Mouse (Mus musculus): ENCODE results near the gene Trappc5. TPM values are rescaled to one million over a fixed set of nuclear protein-coding genes. Genes with fewer than 3 reads are reported as not detected.

Trappc5 gene
- total and polyA plus RNA-seq, 3 experiments = 43.0 to 48.6 TPM; not detected in 1

- no peaks in the 10 kb centered on the region for H3K4me1 ChIP-seq (ENCODE audit: control insufficient read depth in 1 of 2, insufficient read depth in 2 of 2, low read length in 2 of 2)
- H3K9ac ChIP-seq (ENCODE audit: control insufficient read depth, low read depth, low read length, poor library complexity, severe bottlenecking) = no peak overlapping the region
- no peak overlapping the region for H3K27ac ChIP-seq (ENCODE audit: control insufficient read depth, low read depth, low read length)
- H3K79me2 ChIP-seq (ENCODE audit: control insufficient read depth, insufficient read depth, low read length, poor library complexity) = no peaks in the 10 kb centered on the region
- no peak for DNase-seq (ENCODE audit: low read depth, low spot score)
- H3K27me3 ChIP-seq (ENCODE audit: control insufficient read depth in 1 of 2, insufficient read depth in 2 of 2, low read length in 2 of 2) = no peaks in the 10 kb centered on the region; a peak in 1 of 4 replicates
- H3K36me3 ChIP-seq (ENCODE audit: control insufficient read depth in 1 of 2, insufficient read depth in 2 of 2, low read length in 2 of 2) = no peaks in the 10 kb centered on the region
- H3K4me3 ChIP-seq (ENCODE audit: control insufficient read depth in 1 of 2, insufficient read depth in 1 of 2, low read depth in 2 of 2, low read length in 2 of 2) = no peak overlapping the region
- H3K9me3 ChIP-seq (replicated peaks; ENCODE audit: insufficient read depth, low read length) = no peaks in the 10 kb centered on the region
- TF ChIP-seq NELFE (IDR thresholded peaks at IDR 0.05; ENCODE audit: low read depth, low read length) (no peak), MAZ (IDR thresholded peaks at IDR 0.05; ENCODE audit: low read depth, low read length) (no peak), POLR2A (IDR thresholded peaks at IDR 0.05; ENCODE audit: control insufficient read depth in 1 of 2, insufficient read depth in 1 of 2, low read depth in 1 of 2, low read length in 2 of 2, poor library complexity in 1 of 2) (no peak), MEF2A (IDR thresholded peaks at IDR 0.05; ENCODE audit: extremely low read depth, insufficient replicate concordance, low read depth, low read length, poor library complexity, severe bottlenecking) (no peak), POLR2AphosphoS2 (IDR thresholded peaks at IDR 0.05; ENCODE audit: low read length) (no peak), ETS1 (IDR thresholded peaks at IDR 0.05; ENCODE audit: low read depth, low read length) (no peak), MYC (IDR thresholded peaks at IDR 0.05; ENCODE audit: low read depth, low read length) (no peak), USF1 (IDR thresholded peaks at IDR 0.05; ENCODE audit: low read depth, low read length) (no peak), POLR2AphosphoS5 (IDR thresholded peaks at IDR 0.05; ENCODE audit: borderline replicate concordance, low read depth, low read length) (no peak), E2F4 (IDR thresholded peaks at IDR 0.05; ENCODE audit: borderline replicate concordance, low read depth, low read length) (no peak), MXI1 (IDR thresholded peaks at IDR 0.05; ENCODE audit: low read depth, low read length) (no peak), BHLHE40 (IDR thresholded peaks at IDR 0.05; ENCODE audit: borderline replicate concordance, low read depth, low read length) (no peak), UBTF (IDR thresholded peaks at IDR 0.05; ENCODE audit: borderline replicate concordance, insufficient read depth, low read depth, low read length) (no peak), RCOR1 (IDR thresholded peaks at IDR 0.05; ENCODE audit: low read depth, low read length) (no peak), SMC3 (IDR thresholded peaks at IDR 0.05; ENCODE audit: low read depth, low read length) (no peak), GABPA (IDR thresholded peaks at IDR 0.05; ENCODE audit: low read depth, low read length) (no peak), SIN3A (IDR thresholded peaks at IDR 0.05; ENCODE audit: low read length) (no peak), ZC3H11A (IDR thresholded peaks at IDR 0.05; ENCODE audit: low read depth, low read length) (no peak), TBP (IDR thresholded peaks at IDR 0.05; ENCODE audit: low read depth, low read length) (no peak), CHD2 (IDR thresholded peaks at IDR 0.05; ENCODE audit: low read length) (no peak)
Observed at GRCm38 (mm10) chr8:3654726-3655508, 21.2 kb upstream of the Trappc5 start.

- Histone ChIP-seq H3K27me3 (ENCODE audit: control insufficient read depth in 1 of 2, insufficient read depth in 2 of 2, low read length in 2 of 2) (no peaks in the 10 kb centered on the region; a peak in 1 of 4 replicates), H3K9me3 (replicated peaks; ENCODE audit: insufficient read depth, low read length) (no peaks in the 10 kb centered on the region), H3K36me3 (ENCODE audit: control insufficient read depth in 1 of 2, insufficient read depth in 2 of 2, low read length in 2 of 2) (no peaks in the 10 kb centered on the region), H3K9ac (ENCODE audit: control insufficient read depth, low read depth, low read length, poor library complexity, severe bottlenecking) (no peak within 1 kb of the TSS), H3K79me2 (ENCODE audit: control insufficient read depth, insufficient read depth, low read length, poor library complexity) (no peaks in the 10 kb centered on the region), H3K27ac (ENCODE audit: control insufficient read depth, low read depth, low read length) (no peak within 1 kb of the TSS), H3K4me1 (ENCODE audit: control insufficient read depth in 1 of 2, insufficient read depth in 2 of 2, low read length in 2 of 2) (no peaks in the 10 kb centered on the region), H3K4me3 (ENCODE audit: control insufficient read depth in 1 of 2, insufficient read depth in 1 of 2, low read depth in 2 of 2, low read length in 2 of 2) (no peak within 1 kb of the TSS)
- TF ChIP-seq UBTF (IDR thresholded peaks at IDR 0.05; ENCODE audit: borderline replicate concordance, insufficient read depth, low read depth, low read length) (no peak), SMC3 (IDR thresholded peaks at IDR 0.05; ENCODE audit: low read depth, low read length) (no peak), EP300 (IDR thresholded peaks at IDR 0.05; ENCODE audit: low read depth in 1 of 2, low read length in 2 of 2) (no peak), HCFC1 (IDR thresholded peaks at IDR 0.05; ENCODE audit: low read depth, low read length) (no peak), ETS1 (IDR thresholded peaks at IDR 0.05; ENCODE audit: low read depth, low read length) (no peak), POLR2AphosphoS2 (IDR thresholded peaks at IDR 0.05; ENCODE audit: low read length) (no peak), TCF12 (IDR thresholded peaks at IDR 0.05; ENCODE audit: low read depth, low read length) (no peak), MYB (IDR thresholded peaks at IDR 0.05; ENCODE audit: low read depth, low read length) (no peak), MEF2A (IDR thresholded peaks at IDR 0.05; ENCODE audit: extremely low read depth, insufficient replicate concordance, low read depth, low read length, poor library complexity, severe bottlenecking) (no peak), TAL1 (IDR thresholded peaks at IDR 0.05; ENCODE audit: low read length) (no peak), NELFE (IDR thresholded peaks at IDR 0.05; ENCODE audit: low read depth, low read length) (no peak), SIN3A (IDR thresholded peaks at IDR 0.05; ENCODE audit: low read length) (no peak), ZNF384 (IDR thresholded peaks at IDR 0.05; ENCODE audit: low read depth, low read length) (no peak), GABPA (IDR thresholded peaks at IDR 0.05; ENCODE audit: low read depth, low read length) (no peak), MAFK (IDR thresholded peaks at IDR 0.05; ENCODE audit: borderline replicate concordance, low read depth, low read length) (no peak), USF1 (IDR thresholded peaks at IDR 0.05; ENCODE audit: low read depth, low read length) (no peak), TBP (IDR thresholded peaks at IDR 0.05; ENCODE audit: low read depth, low read length) (no peak), CHD1 (IDR thresholded peaks at IDR 0.05; ENCODE audit: low read depth, low read length) (no peak), MYC (IDR thresholded peaks at IDR 0.05; ENCODE audit: low read depth, low read length) (no peak)
- DNase-seq (ENCODE audit: low read depth, low spot score) = no peak
Observed at GRCm38 (mm10) chr8:3655526-3655925, 20.6 kb upstream of the Trappc5 start, which contains the start of gene Retn. Retn (plus strand) TSS chr8:3655770.

Data from MEL (cell line).